Mouse (Mus musculus) stomach, embryonic 15.5 days (tissue): ENCODE data around the gene Sec23b. TPM values are rescaled to one million over a fixed set of nuclear protein-coding genes. Genes with fewer than 3 reads are reported as not detected.

Experiments
- ATAC-seq: fragments of 200-750 bp; cut with Nextera tagmentation; 2 replicates; pipeline ENCODE4 v1.8.0; 2017; ENCODE audit warnings: low read depth, moderate number of reproducible peaks, moderate TSS enrichment; ENCODE audit not compliant: insufficient read depth, low FRiP score
- H3K27ac ChIP-seq: fragments of 300-500 bp; sonication (generic); 2 replicates; pipeline ENCODE4 v1.5.1; 2015; ENCODE audit warnings: mild to moderate bottlenecking, inconsistent platforms
- H3K27me3 ChIP-seq: fragments of 300-500 bp; sonication (generic); replicated peaks from 2 replicates; pipeline ENCODE4 v1.6.1; 2015; ENCODE audit warnings: inconsistent platforms
- H3K36me3 ChIP-seq: fragments of 300-500 bp; sonication (generic); 2 replicates; pipeline ENCODE4 v1.6.1; 2015; ENCODE audit warnings: inconsistent platforms
- H3K4me1 ChIP-seq: fragments of 300-500 bp; sonication (generic); 2 replicates; pipeline ENCODE4 v1.6.1; 2015; ENCODE audit warnings: inconsistent platforms
- H3K4me2 ChIP-seq: fragments of 300-500 bp; sonication (generic); 2 replicates; pipeline ENCODE4 v1.6.1; 2015; ENCODE audit warnings: mild to moderate bottlenecking, inconsistent platforms
- H3K4me3 ChIP-seq: fragments of 300-500 bp; sonication (generic); replicated peaks from 2 replicates; pipeline ENCODE4 v1.5.1; 2015; ENCODE audit warnings: inconsistent platforms
- H3K9ac ChIP-seq: fragments of 300-500 bp; sonication (generic); 2 replicates; pipeline ENCODE4 v1.6.1; 2015; ENCODE audit warnings: inconsistent platforms
- H3K9me3 ChIP-seq: fragments of 300-500 bp; sonication (generic); 2 replicates; pipeline ENCODE4 v1.6.1; 2016; ENCODE audit warnings: inconsistent platforms
- WGBS: fragments of 180-500 bp; shearing (Covaris S2); methylation state at CpG from one replicate; pipeline ENCODE4 v1.1.7; 2015; 5-methylcytosine and 5-hydroxymethylcytosine counted together
- polyA plus RNA-seq: library from polyadenylated mRNA; unstranded; fragments of >200 nt; fragmentation: Nextera tagmentation; extraction: Ambion mirVana; gene quantifications from 2 replicates; pipeline ENCODE4 v1.2.1, GENCODE M21; 2015

The Sec23b gene
- polyA plus RNA-seq = 95.9 and 113 TPM in 2 replicates

DNA sequence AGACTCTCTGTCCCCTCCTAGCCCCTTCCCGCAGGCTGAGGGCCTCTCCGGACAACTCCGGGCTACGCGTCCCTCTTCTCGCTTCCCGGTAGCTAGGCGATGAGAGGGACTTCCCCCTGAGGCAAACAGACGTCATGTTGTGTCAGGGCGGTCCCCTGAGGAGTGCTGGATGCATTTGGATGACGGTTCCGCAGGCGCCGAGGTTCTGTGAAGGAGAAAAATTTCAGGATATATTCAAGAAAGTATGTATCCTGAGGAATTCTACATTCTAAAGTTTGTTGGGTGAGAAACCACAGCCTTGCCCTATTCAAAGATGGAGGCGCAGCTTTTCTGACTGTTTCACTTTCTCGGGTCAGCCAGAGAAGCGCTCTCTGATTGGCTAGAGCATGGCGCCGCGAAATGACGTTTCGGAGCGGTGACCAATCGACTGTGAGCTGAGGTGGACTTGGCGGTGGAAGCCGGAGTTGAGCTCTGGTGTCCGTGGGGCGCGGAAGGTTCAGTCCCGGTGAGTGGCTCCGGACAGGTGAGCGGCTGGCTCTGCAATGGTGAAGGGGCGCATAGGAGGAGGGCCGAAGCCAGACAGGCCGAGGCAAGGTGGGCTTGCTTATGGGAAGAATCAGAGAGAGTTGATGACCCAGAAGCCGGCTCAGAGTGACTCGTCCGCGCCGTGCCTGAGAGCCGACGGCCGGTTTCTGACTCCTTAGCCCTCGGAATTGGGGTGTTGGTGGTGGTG, at the start of gene Sec23b:
Sec23b (plus strand) TSS at position 410 of the 733 bp plus-strand sequence.
- peak within 1 kb of the TSS; percentile 72 for H3K4me3 ChIP-seq
- ATAC-seq = peak; percentile 98
- H3K27ac ChIP-seq = peak within 1 kb of the TSS; percentile 97
- under 1% methylated on average over 44 of the region's 44 CpGs for WGBS
- peak within 1 kb of the TSS; percentile 63 for H3K9ac ChIP-seq
- H3K36me3 ChIP-seq = no peaks in the 10 kb centered on the region; the same call in 1 of the 2 replicates
- H3K9me3 ChIP-seq = no peaks in the 10 kb centered on the region
- peak within 1 kb of the TSS; percentile 53 for H3K4me2 ChIP-seq
- H3K27me3 ChIP-seq = no peaks in the 10 kb centered on the region
- H3K4me1 ChIP-seq = peaks cover 4% of the 10 kb centered on the region; the same call in 1 of the 2 replicates

DNA sequence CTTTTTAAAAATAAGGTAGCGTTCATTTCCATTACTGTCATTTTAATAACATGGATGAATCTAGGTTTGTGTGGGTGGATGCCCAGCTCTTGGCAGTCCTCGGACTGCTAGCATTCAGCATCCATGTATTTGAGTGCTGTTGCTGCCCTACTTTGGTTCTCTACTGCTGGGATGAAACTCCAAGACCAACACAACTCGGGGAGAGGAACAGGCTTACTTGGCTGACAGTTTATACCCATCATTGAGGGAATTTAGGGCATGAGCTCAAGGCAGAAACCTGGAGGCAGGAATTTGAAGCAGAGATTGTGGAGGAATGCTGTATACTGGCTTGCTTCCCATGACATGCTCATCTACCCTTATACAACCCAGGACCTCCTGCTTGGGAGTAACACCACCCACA, 41.4 kb upstream of the Sec23b start:
- no peak for ATAC-seq
- Histone ChIP-seq H3K9ac (no peak overlapping the region), H3K27me3 (no peaks in the 10 kb centered on the region), H3K36me3 (no peaks in the 10 kb centered on the region), H3K4me3 (no peak overlapping the region), H3K9me3 (no peaks in the 10 kb centered on the region), H3K4me1 (no peaks in the 10 kb centered on the region), H3K4me2 (no peak overlapping the region), H3K27ac (no peak overlapping the region)
- WGBS = 76% methylated on average over 3 of the region's 3 CpGs

DNA sequence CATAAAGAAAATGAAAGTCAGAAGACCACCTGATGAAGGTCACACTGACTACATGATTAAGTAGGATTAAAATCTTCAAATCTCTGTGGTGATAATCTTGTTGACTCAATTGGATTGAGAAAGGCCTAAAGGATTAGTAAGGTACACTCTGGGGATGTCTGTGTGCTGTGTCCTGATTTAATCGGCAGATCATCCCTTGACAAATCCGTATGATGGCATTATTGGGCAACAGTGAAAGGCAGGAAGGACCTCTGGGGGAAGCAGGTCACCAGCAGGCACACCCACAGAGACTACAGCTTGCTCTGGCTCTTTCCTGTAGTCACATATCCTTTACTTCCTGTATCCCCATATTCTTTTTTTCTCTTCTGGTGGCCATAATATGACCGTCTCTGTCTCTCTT, 36.3 kb upstream of the Sec23b start:
- Histone ChIP-seq H3K4me1 (no peaks in the 10 kb centered on the region), H3K4me3 (no peak overlapping the region), H3K9ac (no peak overlapping the region), H3K9me3 (no peaks in the 10 kb centered on the region), H3K27me3 (no peaks in the 10 kb centered on the region), H3K27ac (no peak overlapping the region), H3K36me3 (no peaks in the 10 kb centered on the region), H3K4me2 (no peak overlapping the region)
- no peak for ATAC-seq
- 75% methylated on average over 3 of the region's 3 CpGs for WGBS

DNA sequence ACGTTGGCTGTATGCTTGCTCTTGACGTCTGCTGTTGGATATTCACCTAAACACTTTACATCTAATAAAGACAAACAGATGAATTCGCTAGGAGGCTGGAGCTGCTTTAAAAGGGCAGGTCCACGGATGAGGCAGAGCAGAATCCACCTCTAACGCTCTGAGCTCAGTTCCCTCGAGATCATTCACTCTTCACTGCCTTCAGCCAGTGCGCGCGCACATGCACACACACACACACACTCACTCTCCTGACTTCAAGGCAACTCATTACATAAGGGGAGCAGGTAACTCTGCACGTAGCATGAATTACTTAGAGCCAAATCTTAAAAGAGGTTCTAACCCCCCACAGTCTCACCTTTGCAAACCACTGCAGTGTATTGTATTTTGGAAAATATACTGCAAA, 30.2 kb upstream of the Sec23b start:
- ATAC-seq = no peak
- Histone ChIP-seq H3K4me2 (no peak overlapping the region), H3K27ac (no peak overlapping the region), H3K27me3 (peaks cover 9% of the 10 kb centered on the region; the same call in 1 of the 2 replicates), H3K4me1 (peaks cover 10% of the 10 kb centered on the region), H3K4me3 (no peak overlapping the region), H3K9me3 (no peaks in the 10 kb centered on the region), H3K9ac (no peak overlapping the region), H3K36me3 (no peaks in the 10 kb centered on the region)
- 60% methylated on average over 10 of the region's 10 CpGs for WGBS

DNA sequence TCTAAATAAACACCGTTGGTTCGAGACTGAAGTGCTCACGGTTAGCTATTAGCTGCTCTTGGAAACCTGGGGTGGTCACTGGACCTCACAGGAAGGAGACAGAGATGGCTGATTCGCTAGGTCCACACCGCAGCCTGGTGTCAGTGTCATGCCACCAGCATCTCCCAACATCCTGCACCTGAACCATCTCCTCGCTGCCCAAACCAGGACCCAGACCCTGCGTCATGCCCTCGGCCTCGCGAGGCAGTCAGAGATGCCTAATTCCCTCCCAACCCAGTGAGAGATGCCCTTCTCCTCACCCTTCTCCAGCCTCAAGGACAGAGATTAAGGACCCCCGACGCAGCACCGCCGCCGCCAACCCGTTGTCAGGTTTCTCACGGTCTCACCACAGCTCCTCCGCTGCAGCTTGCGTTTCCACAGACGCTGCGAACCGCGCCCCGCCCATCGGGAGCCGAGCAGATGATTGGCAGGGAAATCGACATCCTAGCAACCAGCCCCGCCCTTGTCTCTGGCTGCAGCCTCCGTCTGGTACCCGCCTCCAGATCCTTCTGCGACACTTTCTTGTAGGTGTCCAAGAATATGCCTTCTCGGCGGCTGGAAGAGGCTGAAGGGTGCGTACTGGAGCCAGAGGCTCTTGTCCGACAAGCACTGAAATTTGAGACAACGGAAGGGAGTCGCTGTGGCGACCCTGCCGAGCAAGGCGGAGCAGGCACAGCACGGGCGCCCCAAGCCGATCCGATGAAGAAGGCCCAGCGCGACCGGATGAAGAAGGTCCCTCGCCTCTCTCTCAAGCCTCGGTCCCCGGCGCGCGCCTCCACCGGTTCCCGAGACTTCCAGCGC, 28.8 kb upstream of the Sec23b start, which contains the start of the genes Dzank1 and Polr3f:
Dzank1 (minus strand) TSS at position 434 of the 840 bp plus-strand sequence.
Polr3f (plus strand) TSS at position 738 of the 840 bp plus-strand sequence.
- H3K27me3 ChIP-seq = peaks cover 9% of the 10 kb centered on the region; the same call in 1 of the 2 replicates
- H3K9me3 ChIP-seq = no peaks in the 10 kb centered on the region
- H3K9ac ChIP-seq = peak within 1 kb of the TSS; percentile 88
- H3K4me3 ChIP-seq = peak within 1 kb of the TSS; percentile 94
- peaks cover 10% of the 10 kb centered on the region for H3K4me1 ChIP-seq
- under 1% methylated on average over 56 of the region's 56 CpGs for WGBS
- H3K27ac ChIP-seq = peak within 1 kb of the TSS; percentile 91
- peak within 1 kb of the TSS; percentile 94 for H3K4me2 ChIP-seq
- ATAC-seq = peak; percentile 98
- peaks cover 4% of the 10 kb centered on the region; the same call in 1 of the 2 replicates for H3K36me3 ChIP-seq

DNA sequence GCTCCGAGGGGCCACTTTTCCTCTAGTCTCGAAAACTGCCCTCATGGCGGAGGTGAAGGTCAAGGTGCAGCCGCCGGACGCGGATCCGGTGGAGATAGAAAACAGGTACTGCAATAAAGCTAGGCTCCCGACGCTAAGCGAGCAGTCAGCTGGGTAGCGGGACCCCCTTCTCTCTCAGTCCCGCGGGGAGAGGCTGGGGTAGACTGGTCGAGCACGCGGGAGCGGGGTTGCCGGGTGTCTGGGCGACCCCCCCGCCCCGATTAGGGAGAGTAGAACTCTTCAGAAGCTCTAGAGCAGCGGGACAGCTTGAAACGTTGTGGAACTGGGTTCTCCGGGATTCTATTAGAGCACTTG, 28.2 kb upstream of the Sec23b start:
- Histone ChIP-seq H3K36me3 (peaks cover 6% of the 10 kb centered on the region; the same call in 1 of the 2 replicates), H3K9ac (peak overlapping the region; percentile 88), H3K4me3 (peak overlapping the region; percentile 94), H3K4me2 (peak overlapping the region; percentile 94), H3K27me3 (peaks cover 9% of the 10 kb centered on the region; the same call in 1 of the 2 replicates), H3K27ac (peak overlapping the region; percentile 91), H3K9me3 (no peaks in the 10 kb centered on the region), H3K4me1 (peaks cover 10% of the 10 kb centered on the region)
- ATAC-seq = peak; percentile 41
- under 1% methylated on average over 24 of the region's 25 CpGs for WGBS

DNA sequence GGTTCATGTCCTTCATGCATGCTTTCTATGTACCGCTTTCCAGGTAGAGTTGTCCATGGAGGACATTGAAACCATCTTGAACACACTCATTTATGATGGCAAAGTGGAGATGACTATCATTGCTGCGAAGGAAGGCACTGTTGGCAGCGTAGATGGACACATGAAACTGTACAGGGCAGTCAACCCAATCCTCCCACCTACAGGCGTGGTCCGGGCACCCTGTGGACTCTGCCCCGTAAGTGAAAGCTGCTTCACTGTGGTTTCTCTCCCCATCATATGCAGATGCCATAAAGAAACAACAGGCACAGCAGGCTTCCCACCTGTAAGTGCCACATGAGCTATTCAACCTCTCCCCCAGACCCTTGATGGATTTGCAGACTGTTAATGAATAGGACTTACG, 18.9 kb upstream of the Sec23b start:
- Histone ChIP-seq H3K9ac (no peak overlapping the region), H3K36me3 (peaks cover 68% of the 10 kb centered on the region), H3K4me2 (no peak overlapping the region), H3K4me3 (no peak overlapping the region), H3K27ac (no peak overlapping the region), H3K27me3 (no peaks in the 10 kb centered on the region), H3K4me1 (no peaks in the 10 kb centered on the region), H3K9me3 (no peaks in the 10 kb centered on the region)
- 92% methylated on average over 7 of the region's 7 CpGs for WGBS
- ATAC-seq = no peak

DNA sequence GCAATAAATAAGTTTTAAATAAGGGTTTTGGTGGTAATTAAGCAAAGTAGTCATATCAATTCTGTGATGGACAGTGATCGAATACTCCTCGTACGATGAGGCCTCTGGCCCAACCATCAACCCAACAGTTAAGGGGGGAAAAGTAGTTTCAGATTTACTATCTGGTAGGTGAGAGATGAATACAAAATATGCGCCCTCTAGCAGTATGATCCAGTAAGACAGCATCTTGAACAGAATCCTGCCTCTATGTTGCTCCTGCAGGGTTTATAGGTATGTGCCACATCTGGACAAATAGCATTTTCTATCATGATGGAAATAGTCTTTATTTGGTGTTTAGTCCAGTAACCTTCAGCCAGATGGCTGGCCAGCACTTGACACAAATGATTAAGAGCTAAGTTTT, 14.8 kb upstream of the Sec23b start:
- Histone ChIP-seq H3K4me3 (no peak overlapping the region), H3K27ac (no peak overlapping the region), H3K9me3 (no peaks in the 10 kb centered on the region), H3K36me3 (peaks cover 42% of the 10 kb centered on the region), H3K9ac (no peak overlapping the region), H3K4me1 (no peaks in the 10 kb centered on the region), H3K4me2 (no peak overlapping the region), H3K27me3 (no peaks in the 10 kb centered on the region)
- WGBS = 88% methylated on average over 4 of the region's 4 CpGs
- ATAC-seq = no peak

DNA sequence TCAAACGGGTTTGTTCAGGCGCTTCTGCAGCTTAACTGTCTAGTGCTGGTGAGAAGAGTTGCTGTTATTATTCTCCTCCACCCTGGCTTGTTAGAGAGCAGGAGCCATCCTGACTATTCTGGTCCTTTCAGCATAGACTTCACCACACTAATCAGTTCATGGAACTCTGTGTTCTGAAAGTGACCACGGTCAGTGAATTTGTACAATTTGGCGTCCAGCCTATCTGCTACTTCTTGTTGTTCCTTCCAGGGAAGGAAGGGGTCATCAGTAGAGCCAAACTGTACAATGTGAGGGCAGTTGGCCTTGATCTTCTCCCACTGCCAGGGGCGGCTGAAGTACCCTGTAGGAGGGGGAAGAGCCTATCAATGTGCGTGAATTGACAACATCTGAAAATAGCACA, 12.4 kb upstream of the Sec23b start:
- no peak overlapping the region for H3K27ac ChIP-seq
- no peaks in the 10 kb centered on the region; the same call in 1 of the 2 replicates for H3K4me1 ChIP-seq
- H3K36me3 ChIP-seq = peaks cover 23% of the 10 kb centered on the region
- no peak overlapping the region for H3K4me2 ChIP-seq
- H3K9ac ChIP-seq = no peak overlapping the region
- 84% methylated on average over 6 of the region's 6 CpGs for WGBS
- no peaks in the 10 kb centered on the region for H3K9me3 ChIP-seq
- H3K27me3 ChIP-seq = no peaks in the 10 kb centered on the region
- H3K4me3 ChIP-seq = no peak overlapping the region
- ATAC-seq = no peak

DNA sequence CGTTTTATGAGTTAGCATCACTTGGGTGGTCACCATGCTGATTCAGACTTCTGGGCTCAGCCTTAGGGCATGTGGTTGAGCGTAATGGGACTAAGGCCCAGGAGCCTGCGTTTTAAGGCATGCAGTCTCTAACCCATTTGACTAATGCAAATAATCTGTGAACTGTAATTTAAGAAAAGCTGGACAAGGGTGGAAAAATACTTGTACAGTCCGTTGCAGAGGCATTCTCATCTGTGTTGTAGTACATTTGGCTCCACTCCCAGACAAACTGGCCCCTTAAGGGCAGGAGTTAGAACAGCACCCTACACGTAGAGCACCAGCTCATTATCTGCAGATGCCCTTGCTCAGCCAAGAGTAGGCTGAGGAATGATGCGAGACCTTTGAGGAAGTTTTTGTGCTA, 11.4 kb upstream of the Sec23b start:
- WGBS = 62% methylated on average over 6 of the region's 6 CpGs

DNA sequence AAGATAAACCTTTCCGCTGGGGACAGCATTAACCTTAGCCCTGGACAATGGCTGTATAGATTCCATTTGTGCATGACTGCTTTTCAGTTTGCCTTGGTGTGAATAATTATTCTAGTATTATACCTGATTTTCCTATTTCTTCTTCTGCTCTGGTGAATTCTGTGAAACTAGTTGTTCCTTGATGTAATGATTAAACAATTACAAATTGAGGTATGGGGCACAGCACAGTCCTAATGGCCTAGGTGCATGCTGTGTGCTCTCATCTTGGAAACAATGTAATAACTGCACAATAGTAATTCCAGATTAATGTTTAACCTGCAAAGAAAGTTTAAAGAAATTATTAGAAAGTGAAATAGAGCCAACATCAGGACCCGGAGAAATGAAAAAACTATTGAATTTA, 11.0 kb upstream of the Sec23b start:
- Histone ChIP-seq H3K4me2 (no peak overlapping the region), H3K27ac (0 out of 2 replicates have a peak overlapping the region, but pooled peaks have one; percentile 36), H3K9ac (no peak overlapping the region), H3K27me3 (no peaks in the 10 kb centered on the region), H3K4me1 (peaks cover 3% of the 10 kb centered on the region; the same call in 1 of the 2 replicates), H3K36me3 (peaks cover 9% of the 10 kb centered on the region), H3K4me3 (no peak overlapping the region), H3K9me3 (no peaks in the 10 kb centered on the region)
- WGBS = 83% methylated on average over 2 of the region's 2 CpGs
- ATAC-seq = no peak

More for the DNA sequence above, 11.4 kb upstream of the Sec23b start:
- peak; percentile 82 for ATAC-seq
- Histone ChIP-seq H3K36me3 (peaks cover 13% of the 10 kb centered on the region), H3K9ac (no peak overlapping the region), H3K4me2 (no peak overlapping the region), H3K4me1 (no peaks in the 10 kb centered on the region; the same call in 1 of the 2 replicates), H3K9me3 (no peaks in the 10 kb centered on the region), H3K27me3 (no peaks in the 10 kb centered on the region), H3K27ac (peak overlapping the region; percentile 36; the same call in 1 of the 2 replicates), H3K4me3 (no peak overlapping the region)
